Mouse (Mus musculus) heart, postnatal 14 days (tissue): ENCODE measurements around the gene Plekha7. TPM values are rescaled to one million over a fixed set of nuclear protein-coding genes. Genes with fewer than 3 reads are reported as not detected.
"Not testable (repeated sequence)": the region's sequence is repeated elsewhere in the genome, so short reads cannot be mapped to it uniquely, and the experiment has no call there.

Experiments
- DNase-seq, 2 experiments: peaks; one replicate each; pipeline ENCODE4 v3.0.0; 2021 to 2022
- intact Hi-C: fragments of 180-260 bp; cut with DNase I; formaldehyde crosslinking; loops from one replicate; pipeline ENCODE4 v1.15.1; 2025
- total RNA-seq, 2 experiments: library from RNA; stranded (reverse); gene quantifications; 2 replicates each; pipeline ENCODE4 v1.2.3; 2021

Plekha7 gene
- total RNA-seq, 2 experiments from 2014 or later = 5.9 to 9.1 TPM

DNA sequence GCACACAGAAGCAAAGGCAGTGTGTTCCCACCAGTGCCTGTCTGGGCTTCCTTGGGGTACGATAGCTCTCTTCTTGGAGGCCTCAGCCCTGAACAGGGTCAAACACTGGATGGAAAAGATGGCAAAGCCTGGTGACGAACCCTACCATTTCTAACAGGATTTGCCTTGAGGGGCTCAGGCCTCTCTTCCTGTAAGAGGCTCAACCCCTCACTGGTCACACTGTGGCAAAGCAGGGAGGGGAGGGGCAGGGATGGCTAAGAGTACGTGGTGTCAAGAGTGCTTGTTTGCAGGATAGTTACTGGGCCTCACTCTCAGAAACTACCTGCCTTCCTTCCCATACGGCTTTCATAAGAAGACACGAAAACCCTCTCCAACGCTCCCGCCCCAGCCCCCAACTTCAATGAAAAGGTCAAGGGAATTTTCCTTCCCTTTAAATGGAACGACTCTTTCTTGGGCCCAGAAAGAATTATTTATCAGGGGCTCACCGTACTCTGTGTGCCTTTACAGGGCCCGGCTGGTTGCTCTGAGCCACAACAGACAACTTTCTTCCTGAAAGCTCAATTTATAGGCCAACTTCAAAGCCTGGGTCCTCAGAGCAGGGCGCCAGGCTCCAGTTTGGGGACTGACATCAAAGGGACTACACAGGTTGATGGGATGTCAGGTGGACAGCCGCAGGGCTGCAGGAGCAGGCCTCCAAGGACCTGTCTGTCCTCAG, 192.8 kb downstream of the Plekha7 start:
- no peak for DNase-seq
- intact Hi-C loops = no loop called here

DNA sequence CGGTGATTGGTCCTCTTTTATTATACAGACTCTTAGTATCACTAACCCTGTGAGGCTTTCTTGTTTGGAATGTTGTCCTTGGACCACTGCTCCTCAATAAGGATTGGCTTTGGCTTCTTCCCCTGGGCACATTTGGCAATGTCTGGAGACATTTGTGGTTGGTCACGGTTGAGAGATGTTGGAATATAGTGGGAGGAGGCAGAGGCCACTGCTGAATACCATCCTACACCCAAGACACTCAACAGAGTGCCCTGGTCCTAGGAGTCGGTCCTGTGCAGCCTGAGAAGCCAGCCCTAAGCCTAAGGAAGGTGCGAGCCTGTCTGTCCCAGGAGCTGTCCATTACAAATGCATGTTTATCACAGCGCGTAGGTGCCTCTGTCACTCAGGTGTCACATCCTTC, 196.6 kb downstream of the Plekha7 start:
- intact Hi-C loops = no loop called here
- DNase-seq = no peak

DNA sequence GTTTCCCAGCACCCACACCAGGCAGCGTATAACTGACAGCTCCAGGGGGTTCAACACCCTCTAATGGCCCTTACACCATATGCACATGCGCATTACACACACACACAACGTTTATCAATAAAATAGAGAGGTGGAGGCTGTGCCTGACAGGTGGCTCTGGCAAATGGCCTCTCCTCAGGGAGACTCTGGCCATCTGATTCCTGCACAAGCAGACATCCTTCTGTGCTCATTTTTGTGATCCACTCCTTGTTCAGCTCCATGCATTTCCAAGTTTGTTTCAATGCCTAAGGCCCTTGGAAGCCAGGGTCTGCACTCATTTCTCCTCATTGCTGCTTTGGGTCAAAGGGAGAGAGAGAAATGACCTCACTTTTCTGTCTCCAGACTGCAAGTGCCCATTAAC, 197.5 kb downstream of the Plekha7 start:
- DNase-seq = no peak
- intact Hi-C loops = no loop called here

DNA sequence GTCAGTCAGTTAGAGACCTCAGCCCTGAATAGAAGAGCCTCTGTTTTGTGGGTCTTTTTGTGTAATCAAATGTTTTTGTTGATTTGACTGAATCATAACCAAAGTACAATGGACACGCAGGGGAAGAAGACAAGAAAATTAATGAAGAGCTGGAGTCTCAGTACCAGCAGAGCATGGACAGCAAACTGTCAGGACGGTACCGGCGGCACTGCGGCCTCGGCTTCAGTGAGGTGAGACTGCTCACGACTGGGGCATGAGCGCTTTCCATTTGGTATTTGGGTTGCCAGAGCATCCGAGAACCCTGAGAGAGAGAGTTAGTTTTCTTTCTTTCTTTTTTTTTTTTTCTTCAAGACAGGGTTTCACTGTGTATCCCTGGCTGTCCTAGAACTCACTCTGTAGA, 205.1 kb downstream of the Plekha7 start:
- intact Hi-C loops = no loop called here
- no peak for DNase-seq

DNA sequence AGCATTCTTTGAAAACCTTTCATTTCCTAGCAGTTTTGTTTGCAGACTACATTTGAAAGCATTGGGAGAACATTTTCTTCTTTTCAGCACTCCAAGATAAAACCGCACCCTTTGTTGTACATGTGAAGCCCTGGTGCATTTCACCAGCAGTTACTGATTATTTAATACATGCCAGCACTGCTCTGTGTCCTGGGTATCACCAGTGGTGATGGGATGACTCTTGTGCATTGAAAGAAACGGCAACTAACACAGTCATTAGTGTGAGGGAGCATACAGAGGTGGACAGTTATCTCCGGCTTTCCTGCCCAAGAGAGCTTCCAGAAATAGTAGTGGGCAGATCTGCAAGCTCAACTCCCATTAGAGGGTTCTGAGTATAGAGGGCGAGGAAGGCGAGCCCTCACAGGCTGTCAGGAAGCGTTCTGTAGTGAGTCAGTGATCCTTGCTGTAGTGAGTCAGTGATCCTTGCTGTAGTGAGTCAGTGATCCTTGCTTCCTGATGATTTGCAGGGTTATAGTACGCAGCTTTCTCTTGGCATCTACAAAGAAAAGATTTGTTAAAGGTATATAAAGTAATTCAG, 208.1 kb downstream of the Plekha7 start:
- peak in 1 of 2 experiments; percentile 11 for DNase-seq
- intact Hi-C loops = no loop called here

DNA sequence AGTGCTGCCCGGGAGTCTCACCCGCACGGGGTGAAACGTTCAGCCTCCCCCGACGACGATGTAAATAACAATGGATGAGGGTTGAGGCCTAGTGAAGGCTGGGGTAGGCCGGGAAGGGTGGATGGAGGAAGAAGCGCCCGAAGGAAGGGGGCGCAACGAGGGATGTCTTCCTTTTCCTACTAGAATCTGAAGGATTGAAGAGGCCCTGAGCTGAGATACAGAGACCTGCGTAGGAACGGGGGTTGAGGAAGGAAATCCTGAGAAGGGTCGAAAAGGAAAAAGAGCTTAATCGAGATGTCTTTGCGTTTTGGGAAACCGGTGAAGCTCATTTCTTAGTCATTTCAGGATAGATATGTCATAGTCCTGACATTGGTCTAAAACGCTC, 214.7 kb downstream of the Plekha7 start:
- intact Hi-C loops = no loop called here
- DNase-seq = no peak

DNA sequence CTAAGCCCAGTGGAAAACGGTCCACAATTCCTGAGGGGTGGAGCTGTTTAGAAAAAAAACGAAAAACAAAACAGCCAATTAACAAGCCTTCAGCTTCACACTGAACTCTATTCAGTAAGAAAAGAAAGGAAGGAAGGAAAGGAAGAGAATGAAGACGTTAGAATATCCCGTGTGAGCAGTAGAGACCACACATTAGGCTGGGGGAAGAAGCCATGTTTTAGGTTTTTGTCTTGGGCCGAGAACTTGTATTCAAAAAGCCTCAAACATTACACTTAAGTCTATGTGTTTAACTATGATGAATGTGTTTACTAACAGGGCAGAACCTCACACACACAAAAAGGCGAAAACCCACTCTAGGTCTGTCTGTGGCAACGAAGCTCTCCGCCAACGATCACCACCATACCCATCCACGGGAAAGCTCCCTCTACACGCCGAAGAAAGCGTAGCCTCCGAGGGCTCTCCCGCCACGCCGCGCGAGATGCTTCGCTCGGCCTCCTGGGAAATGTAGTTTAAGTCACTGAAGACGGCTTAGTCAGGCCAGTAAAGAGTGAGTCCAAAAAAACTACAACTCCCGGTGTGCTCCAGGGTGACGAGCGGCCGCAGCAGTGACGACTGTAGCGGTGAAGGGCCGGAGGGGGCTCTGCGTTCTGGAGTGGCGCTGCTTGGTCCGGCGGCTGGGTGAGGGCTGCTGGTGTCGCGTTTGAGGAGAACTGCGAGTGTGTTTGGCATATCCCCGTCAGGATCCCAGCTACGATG, 215.3 kb downstream of the Plekha7 start:
- peak; percentile 92 to 96 for DNase-seq
- intact Hi-C loops = no loop called here

DNA sequence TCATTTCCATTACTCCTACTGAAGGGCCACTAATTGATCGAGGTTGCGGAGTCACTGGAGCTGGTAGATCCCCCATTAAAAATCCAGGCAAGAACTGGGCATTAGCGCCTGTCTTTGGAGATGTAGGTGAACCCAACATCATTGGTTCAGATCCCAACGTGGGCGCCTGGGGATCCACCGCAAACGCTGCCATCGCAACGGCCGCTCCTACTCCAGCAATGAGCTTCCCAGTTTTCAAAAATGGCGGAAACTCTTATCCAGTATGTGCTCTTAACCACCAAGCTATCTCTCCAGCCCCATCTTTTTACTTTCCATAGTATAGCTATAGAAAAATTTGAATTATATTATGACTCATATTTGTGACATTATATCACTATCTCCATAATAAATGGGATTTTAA, 223.8 kb downstream of the Plekha7 start, which contains the start of gene Gm4353:
TSS of gene Gm4353 (minus strand) at position 270 of the 400 bp plus-strand sequence.
- intact Hi-C loops = not testable (repeated sequence)

More for the DNA sequence above, 223.8 kb downstream of the Plekha7 start, which contains the start of gene Gm4353:
- not testable (repeated sequence) for DNase-seq

Other genes with a start within 250 kb of the Plekha7 start
- gene Gm4353, start 223.7 kb downstream of the Plekha7 start, total RNA-seq = 1 to 10 TPM in 1 of 2 experiments, under 1 TPM in 1; 0.93 to 2.0 TPM
- 100 to 1,000 TPM; 300 to 317 TPM for gene Rps13, start 25.8 kb upstream of the Plekha7 start, total RNA-seq
- 10 to 100 TPM; 23.4 to 25.9 TPM for gene Pik3c2a, start 135.1 kb upstream of the Plekha7 start, total RNA-seq
- 10 to 100 TPM in 1 of 2 experiments, 1 to 10 TPM in 1; 8.7 to 10.8 TPM for gene Nucb2, start 196.0 kb upstream of the Plekha7 start, total RNA-seq